Mouse (Mus musculus) embryo, embryonic 9.5 days (tissue): Measurements from ENCODE around the gene Ccdc40.

Source experiments
- DNase-seq: peaks from one replicate; pipeline ENCODE4 v3.0.0-alpha.2; 2017; ENCODE audit errors: extremely low spot score

Gene Ccdc40

DNA sequence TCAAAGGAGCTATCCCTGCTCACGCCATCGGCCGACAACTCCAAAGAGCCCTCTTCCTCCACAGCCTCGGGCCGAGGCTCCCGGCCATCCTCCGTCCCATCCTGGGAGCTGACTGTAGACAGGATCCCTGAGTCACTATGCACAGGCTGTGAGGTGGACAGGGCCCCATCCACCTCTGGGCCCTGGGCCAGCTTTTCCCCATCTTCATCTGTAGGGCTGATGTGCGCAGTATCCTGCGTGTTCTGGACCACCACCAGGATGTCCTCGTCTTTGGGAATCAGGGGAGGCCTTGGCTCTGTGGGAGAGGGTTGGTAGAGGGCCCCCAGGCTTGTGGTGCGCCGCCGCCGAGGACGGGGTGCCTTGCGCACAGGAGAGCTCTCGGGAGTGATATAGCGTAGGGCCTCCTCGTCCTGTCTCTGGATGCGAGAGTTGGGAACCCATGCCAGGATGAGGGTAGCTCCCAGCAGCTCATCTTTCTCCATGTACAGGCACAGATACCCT lies 19.5 kb upstream of the Ccdc40 start:
- DNase-seq: no peak

DNA sequence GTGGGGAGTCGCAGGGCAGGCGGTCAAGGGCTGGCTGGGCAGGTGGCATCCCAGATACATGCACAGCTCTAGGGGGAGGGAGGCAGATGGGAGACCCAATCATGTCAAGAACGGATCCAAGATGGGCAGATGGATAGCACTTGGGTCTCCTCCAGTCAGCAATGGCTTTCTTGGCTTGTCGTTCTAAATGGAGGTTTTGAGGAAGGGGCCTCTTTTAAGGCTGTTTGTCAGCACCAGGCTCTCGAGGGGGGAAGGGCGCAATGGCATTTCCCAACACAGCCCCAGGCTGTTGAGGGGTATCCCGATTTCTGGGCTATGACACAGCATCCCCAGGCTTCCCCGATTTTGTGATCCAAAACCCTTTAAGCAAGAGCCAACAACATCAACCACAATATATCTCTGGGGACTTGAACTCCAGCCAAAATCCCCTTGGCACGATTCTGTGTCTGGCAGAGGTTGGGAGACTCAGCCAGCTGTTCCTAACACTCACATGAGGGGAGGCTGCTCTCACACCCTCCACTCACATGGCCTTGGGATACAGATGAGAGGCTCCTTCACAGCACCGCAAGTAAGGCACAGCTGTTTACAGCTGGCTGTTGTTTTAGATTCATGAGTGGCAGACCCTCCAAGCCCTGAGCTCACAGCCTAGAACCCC lies 18.9 kb upstream of the Ccdc40 start:
- DNase-seq: no peak

DNA sequence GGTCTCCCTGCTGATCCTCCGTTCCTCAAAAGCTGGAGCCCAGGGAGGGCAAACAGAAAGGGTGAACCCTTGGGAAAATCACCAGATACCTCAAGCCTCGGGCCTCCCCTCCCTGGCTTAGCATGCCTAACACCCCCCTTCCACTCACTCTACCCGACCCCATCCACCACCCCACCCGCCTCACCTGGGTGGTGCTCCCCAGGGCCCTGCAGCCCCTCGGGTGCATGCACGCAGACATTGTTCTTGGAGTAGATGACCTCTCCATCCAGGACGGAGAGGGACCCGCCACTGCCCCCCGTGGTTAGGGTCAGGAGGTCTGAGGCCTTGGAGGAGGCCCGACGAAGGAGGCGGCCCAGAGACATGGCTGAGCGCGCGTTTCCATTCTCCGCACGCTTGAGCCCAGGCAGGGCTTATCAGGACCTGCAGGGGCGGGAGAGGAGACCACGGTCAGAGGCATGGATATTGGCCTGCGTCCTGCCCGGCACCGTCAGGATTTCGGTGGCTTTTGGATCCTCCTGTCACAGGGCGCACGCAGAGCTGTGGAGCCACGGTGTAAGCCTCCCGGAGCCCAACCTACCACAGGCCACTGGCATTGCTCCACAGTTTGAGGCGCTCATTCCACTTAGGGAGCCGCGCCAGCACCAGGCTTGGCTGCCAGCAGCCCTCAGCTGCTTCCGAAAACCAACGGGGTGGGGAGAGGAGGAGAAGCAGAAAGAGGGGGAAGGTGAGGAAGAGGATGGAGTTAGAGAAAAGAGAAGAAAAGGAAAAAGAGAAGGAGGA lies 17.9 kb upstream of the Ccdc40 start:
- DNase-seq: no peak

DNA sequence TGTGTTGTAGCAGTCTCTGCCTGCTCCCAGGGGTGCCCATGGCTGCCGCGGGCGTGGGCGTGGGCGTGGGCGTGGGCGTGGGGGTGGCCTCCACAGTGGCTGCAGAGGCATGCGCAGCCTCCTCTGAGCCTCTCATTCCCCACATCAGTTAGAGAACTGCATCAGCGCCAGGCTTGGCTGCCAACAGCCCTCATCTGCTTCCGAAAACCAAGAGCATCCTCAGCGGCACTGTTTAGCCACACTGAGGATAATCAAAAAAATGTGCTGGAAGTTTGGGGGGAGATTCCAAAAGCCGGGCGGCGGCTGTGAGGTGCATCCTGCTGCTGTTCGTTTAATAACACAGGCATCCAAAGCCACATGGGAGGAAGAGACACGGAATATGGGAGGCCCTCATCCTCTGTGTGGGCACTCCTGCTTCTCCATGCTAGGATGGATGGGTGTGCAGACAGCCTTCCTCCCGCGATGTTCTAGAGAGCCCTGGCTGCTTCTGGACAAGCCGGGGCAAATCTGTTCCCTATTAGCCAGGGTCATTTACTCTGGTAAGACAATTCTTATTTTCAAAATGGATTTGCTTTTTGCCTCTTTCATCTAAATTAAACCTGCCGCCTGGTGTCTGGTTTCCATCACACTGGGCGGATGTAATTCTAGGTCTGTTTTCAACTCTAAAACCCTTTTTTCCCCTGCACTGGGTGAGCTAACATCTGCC lies 16.6 kb upstream of the Ccdc40 start:
- no peak for DNase-seq

DNA sequence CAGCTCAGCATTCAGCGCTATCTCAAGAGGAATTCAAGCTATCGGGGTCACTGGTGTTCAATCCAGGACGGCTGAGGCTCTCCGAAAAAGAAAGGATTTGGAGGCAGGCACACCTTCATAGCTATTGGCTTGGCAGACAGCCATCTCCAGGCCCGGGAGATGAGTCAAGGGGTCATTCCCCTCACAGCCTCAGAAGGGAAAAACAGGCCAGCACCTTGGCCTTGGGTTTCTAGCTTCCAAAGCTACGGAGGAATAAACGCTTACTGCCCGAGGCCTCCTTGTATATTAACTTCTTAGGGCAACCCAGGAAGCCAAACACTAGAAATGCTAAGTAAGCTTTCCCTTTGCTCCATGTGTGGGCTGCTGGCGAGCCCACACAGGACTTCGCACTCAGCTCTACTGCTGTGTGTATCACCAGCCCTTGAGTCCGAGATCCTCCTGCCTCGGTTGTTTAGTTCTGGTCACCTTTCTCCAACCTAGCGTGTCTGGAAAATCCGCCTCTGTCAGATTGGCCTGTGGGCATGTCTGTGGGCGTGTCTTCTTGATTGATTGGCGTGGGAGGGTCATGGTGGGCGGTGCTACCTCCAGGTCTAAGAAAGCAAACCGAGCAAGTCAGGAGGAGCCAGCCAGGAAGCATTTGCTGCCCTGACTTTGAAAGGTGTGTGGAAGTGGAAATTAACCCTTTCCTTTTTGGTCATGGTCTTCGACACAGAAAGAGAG lies 15.0 kb upstream of the Ccdc40 start:
- no peak for DNase-seq

DNA sequence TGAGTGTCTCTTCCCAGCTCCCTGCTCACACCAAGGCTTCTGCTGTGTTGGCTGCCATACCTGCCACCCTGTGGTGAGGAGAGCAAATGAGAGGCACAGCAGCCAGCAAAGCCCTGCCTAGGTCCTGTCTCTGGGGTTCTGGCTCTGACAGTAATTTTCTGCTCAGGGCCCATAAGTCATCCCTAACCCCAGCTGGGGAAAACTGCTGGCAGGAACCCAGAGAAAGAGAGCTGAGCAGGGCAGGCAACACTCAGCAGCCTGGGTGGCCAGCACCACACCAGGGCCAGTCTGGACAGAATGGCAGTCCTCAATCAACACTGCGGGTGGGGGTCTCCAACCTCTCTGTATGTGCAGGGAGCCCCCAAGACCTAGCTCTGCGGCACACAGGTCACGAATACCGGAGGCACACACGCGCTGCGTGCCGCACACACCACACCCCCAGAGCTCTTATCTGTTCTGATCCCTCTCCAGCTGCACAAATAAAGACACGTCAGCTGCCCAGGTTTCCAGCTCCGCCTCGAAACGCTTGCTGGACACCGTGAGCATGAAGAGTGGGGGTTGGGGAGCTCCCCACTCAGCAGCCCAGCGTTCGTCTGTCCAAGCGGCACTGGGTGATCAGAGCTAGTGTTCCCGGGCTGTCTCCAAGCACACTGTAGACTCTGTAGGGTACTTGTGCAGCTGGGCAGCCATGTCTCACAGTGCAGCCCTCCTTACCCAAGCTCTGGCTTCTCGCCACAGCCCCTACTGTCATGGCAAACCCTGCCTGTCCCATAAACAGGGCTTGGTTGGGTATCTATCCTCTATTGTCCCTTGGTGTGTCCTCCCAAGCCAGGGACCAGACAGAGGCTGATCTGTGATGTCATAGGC lies 13.1 kb upstream of the Ccdc40 start:
- peak; percentile 55 for DNase-seq

DNA sequence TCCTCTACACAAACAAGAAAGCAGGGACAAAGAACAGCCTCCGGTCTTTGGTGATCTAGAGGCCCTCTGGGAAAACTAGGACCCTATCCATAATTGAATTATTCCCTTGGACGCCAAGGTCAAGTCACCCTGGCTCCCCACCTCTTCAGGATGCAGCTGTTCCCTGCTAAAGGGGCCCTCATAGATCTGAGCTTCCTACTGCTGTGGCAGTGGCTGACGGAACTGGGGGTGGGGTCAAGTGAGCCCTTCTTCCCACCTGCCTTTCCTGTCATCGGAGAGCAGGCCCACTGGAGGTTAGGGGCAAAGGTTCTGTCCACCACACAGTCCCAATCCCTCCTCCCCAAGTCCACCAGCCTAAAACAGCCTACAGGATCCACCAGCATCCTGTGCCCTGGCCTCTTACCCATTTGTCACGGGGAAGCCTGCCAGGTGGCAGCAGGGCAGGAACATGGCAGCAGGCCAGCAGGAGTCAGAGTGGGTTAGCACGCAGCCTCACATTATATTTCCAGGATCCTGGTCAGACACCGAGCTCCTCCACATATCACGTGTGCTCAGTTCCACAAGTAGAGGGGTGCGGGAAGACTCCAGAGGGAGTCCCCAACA lies 12.4 kb upstream of the Ccdc40 start:
- no peak for DNase-seq

DNA sequence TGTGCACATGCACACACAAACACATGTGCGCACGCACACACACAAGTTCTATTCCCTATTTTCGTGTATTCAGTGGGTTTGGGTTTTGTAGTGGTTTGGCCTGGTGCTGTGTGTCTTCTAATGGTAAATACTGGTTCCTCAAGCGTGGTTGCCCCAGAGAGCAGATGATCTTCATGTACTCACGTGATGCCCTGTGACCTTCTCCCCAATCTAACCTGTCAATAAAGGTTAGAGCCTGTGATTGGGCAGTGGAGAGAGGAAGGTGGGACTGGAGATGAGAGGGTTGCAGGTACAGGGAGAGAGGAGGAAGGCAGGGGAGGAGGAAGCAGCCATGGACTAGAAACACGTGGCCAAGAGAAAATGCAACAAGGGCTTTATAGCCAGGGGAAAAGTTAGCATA lies 10.5 kb upstream of the Ccdc40 start:
- DNase-seq: no peak

DNA sequence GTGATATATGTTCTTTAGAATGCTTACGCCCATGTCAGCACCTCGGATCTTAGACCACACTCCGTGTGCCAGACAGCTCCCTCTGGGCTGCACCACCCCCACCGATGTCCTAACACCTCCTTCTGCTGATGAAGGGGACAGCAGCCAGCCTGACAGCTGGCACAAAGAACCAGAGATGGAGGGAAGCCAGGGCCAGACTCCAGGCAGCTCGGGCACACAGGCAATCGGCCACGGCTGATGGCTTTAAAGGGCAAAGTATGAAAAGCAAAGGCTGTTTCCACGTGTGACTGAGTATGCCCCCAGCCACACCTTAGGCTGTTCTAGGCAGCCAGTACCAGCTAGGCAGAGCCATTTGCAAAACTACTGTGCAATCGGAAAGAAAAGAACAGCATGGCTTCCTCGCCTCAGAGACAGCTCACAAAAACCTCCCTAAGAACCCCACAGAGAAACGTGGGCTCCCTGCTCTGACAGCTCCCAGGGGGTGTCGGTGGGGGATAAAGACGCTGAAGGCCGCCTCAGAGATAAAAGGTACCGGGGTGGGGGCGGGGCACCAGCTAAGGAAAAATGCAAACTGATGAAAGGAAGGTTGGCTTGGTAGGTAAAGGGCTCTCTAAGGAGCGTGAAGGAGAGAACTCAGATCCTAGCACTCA lies 8.4 kb upstream of the Ccdc40 start:
- no peak for DNase-seq

DNA sequence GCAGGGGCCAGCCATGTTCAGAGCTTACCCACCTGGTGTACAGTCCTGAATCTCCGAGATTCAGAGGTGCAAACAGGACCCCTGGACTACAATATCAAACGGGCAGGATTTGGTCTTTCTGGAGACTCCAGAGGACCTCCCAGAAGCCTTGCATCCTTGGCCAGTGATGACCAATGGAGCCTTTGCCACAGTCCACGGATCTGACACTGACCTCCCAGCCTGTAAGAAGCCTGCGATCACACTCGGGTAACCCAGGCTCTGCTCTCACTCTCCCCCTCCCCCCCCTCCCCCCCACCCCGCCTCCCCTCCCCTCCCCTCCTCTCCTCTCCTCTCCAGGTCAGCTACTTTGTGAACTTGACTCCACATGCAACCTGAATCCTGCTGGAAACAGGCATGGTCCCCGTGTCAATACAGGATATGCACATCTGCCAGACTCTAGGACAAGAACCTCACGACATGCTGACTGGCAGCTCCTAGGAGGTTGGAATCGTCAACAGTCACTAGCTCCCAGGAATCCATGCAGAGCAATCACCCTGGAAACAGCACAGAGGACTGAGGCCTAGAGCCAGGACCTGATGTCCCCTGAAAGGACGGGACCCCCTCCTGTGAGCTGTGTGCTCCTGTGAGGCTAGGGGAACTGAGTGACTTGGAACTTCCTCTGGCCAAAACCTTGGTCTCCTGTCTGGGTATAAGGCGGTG lies 6.4 kb upstream of the Ccdc40 start:
- DNase-seq: no peak

DNA sequence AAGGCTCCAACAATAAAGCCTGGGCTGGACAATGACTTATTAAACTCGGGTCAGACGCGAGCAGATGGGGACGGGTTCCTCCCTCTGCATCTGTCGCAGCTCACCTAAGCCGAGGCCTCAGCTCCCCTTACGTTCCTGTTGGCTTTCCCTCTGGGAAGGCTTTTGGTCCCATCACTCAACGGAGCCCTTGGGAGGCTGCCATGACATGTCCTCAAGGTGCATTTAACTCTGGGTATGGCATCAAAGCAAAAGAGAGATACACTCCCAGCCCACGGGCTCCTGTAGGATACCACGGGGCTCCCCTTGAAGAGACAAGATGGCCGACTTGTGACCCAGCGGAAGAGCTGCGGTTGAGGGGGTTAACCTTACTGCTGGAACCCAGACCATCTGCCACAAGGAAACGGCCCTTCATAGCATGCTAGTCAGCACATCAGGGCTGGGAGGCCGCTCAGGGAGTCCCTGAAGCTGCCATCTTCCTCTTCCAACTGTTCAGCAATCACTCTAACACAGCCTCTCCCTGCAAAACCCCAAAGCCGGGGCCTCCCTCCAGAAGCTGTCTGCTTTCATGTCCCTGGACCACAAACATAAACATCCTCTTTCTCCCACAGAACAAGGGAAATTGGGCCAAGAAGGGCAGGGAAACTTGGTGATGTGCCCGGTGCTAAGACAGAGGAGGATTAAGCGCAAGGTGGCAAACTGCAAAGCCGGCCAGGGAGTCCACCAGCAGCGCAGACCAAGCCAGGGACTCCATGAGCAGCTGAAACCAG lies 5.1 kb upstream of the Ccdc40 start:
- no peak for DNase-seq

DNA sequence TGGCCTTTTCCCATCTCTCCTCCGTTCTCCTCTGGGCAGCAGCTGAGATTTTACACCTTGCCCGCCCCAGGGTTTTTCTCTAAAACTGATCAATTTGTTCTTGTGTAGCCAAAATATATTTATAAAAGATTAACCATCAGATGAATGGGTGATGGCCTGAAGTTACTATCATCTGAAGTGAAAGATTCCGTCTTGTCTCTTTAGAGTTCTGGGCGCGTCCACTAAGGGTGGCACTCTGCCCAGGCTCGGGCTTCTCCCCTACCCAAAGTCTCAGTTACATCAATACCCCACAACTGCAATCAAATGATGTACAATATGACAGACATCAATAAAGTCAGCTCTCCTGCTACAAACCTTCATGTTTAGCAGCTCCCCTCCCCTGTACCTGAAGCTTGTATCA lies 3.4 kb upstream of the Ccdc40 start:
- DNase-seq: no peak

DNA sequence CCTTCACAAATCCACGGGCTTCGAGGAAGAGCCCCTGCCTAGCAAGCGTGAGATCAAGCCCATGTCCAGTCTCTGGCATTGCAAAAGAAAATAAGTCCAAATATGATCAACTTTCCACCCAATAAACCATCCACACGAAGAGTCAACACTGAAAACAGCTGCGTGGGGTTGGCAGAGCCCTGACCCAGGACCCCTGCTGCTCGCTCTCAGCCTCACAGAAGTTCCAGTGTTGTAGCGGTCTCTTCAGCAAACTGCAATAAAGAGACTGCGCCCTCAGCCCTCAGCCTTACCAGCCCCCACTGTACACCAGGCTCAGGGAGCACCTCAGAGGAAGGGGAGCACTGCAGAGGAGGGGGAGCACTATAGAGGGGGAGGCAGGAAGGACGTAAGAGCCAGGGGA lies 2.7 kb upstream of the Ccdc40 start:
- DNase-seq: no peak

DNA sequence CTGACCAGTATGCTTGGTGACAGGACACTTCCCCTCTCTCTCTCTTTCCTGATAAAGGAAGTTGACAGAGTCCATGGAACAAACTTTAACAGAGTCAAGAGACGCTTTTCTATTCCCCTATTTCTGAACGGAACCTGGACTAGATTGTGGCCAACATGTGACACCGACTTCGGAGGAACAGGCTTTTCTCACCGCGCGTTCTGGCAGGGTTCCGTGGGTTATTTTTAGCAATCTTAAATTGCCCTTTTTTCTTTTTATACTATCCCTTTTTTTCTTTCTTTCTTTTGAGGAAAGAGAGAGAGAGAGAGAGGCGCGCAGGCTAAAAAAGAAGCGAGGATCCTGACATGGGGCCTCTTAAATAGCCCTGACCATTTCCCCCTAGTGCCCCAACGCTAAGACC lies 781 bp upstream of the Ccdc40 start:
- no peak for DNase-seq

DNA sequence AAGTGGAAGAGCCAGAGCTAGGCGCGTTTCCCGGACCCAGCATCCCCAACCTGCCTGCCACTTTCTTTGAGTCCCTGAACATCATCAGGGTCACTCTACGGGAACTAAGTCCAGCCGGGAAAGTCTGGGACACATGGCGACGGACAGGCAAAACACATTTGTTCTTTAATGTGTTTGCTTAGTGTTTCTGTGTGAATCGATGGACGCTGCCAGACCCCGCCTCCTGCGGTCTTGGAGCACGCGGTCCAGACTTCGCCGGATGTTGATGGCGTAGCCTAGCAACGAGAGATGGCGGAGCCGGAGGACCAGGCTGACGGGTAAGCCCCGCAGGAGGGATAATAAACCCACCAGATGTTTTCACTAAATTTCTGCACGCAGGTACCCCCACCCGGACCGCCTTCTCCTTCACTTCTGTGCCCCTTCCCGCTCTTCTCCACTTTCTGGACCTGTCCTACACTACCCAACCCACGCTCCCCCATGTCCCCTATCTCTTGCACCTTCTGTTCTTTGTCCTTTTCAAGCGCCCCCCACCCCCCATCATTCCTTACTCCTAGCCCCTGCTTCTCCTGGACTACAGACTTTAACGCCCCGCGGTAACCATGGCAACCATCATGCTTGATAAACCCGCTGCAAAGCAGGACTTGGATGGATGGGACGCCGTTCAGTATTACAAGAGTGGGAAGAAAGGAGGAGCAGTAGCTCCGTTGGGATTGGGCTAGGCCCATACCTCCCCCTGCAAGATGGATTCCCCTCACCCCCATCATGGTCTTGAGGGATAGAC lies 664 bp downstream of the Ccdc40 start:
- peak; percentile 87 for DNase-seq

DNA sequence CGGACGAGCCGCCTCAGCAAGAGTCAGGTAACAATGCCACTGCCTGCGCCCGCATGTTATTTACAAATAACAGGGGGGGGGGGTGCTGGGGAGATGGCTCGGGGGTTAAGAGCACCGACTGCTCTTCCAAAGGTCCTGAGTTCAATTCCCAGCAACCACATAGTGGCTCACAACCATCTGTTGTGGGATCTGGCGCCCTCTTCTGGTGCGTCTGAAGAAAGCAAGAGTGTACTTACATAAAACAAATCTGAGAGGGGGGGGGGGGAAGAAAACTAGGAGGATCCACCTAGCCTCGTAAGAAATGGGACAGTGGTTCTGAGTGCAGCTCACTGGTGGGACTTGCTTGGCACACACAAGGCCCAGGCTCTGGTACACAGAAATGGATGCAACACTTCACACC lies 6.4 kb downstream of the Ccdc40 start:
- DNase-seq: no peak

DNA sequence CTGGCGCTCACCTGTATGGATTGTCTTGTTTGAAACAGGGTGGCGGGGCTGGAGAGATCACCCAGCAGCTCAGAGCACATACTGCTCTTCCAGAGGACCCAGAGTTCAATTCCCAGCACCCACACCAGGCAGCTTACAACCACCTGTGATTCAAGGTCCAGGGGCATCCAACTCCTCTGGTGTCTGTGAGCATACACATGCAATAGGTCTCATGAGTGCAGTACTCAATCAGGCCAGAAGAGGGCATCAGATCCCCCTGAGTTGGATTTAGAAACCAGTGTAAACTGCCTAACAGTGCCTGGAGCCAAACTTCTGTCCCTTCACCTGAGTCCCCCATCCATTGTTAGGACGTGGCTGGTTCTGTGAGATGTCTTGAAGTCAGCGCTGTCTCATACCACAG lies 7.2 kb downstream of the Ccdc40 start:
- peak; percentile 58 for DNase-seq

DNA sequence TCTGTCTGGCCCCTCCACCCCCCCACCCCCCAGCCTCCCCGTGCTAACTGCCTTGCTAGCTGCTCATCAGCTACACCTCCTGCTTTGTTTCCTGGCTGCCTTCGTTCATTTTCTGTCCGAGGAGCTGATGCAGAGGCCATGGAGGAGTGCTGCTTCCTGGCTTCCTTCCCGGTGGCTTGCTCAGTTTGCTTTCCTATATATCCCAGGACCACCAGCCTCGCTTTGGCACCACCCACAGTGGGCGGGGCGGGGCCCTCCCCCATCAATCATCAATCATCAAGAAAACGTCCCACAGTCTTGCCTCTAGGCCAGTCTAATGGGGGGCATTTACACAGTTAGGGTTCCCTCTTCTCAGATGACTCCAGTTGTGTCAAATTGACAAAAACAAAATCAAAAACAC lies 8.0 kb downstream of the Ccdc40 start:
- DNase-seq: no peak
